Mouse (Mus musculus) regulatory T cell (primary cell): ENCODE measurements at regions not wholly inside any gene's neighbourhood (a gene's known extent, or its start where the extent isn't known, plus 50 kb on each side); places are given as distances from the start of the nearest gene placed in this dataset.

ENCODE experiments used
- in situ Hi-C: fragments of 300-600 bp; cut with MboI, MseI; formaldehyde crosslinking; loops from one replicate; pipeline ENCODE4 v1.15.1; 2025; ENCODE audit warnings: high pct_unique_total_duplicates

- in situ Hi-C loops, result no loop called here
Observed at GRCm38 (mm10) chr15:56604266-56604665, 873.2 kb downstream of the Slc22a22 start.

DNA sequence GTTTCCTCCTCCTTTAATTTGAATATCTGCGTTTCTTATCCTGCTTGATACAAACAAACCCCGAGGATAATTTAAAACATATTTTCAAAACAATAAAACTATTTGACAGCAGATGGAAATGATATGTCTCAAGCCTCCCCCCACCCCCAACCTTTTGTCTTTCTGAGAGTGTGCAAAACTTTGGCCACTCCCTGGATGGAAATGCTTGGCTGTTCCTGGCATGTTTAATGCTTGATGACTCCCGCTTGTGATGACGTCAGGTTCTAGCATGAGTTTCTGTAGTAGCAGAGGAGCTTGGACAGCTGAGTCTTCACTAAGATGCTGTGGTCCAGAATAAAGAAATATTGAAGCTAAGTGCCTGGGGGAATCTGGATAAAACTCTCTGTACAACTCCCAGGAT, 884.8 kb downstream of the Slc22a22 start:
- in situ Hi-C loops, result no loop called here

GRCm38 (mm10) chr15:56580745-56581515, 896.5 kb downstream of the Slc22a22 start:
- in situ Hi-C loops, result no loop called here

- in situ Hi-C loops, result no loop called here
Observed at GRCm38 (mm10) chr15:56563192-56563591, 914.2 kb downstream of the Slc22a22 start.

DNA sequence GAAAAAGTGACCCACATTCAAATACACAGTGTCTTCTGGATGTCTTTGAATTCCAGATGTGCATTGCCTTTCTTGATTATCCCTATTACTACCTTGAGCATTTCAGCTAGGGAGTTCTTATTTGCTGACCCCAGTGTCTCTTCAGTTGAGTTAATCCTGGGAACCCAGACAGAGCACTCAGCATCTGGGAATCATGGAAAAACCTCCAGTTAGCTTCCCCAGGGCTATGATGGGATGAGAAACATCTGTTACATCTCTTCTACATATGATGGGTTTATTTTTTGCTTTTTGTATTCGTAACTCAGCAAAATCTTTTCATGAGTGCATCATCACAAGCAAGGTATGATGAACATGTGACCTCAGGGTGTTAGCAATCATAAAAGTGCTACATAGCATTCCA, 914.6 kb downstream of the Slc22a22 start:
- in situ Hi-C loops, result no loop called here

- in situ Hi-C loops, result no loop called here
Observed at GRCm38 (mm10) chr15:56562143-56562542, 915.3 kb downstream of the Slc22a22 start.

- in situ Hi-C loops, result no loop called here
Observed at GRCm38 (mm10) chr15:56554386-56554785, 923.0 kb downstream of the Slc22a22 start.

- in situ Hi-C loops, result no loop called here
Observed at GRCm38 (mm10) chr15:56553851-56554250, 923.6 kb downstream of the Slc22a22 start.

- in situ Hi-C loops, result no loop called here
Observed at GRCm38 (mm10) chr15:56531529-56531928, 945.9 kb downstream of the Slc22a22 start.

GRCm38 (mm10) chr15:56518379-56518778, 959.0 kb downstream of the Slc22a22 start:
- in situ Hi-C loops, result no loop called here

GRCm38 (mm10) chr15:56516095-56516494, 961.3 kb downstream of the Slc22a22 start:
- in situ Hi-C loops, result no loop called here

DNA sequence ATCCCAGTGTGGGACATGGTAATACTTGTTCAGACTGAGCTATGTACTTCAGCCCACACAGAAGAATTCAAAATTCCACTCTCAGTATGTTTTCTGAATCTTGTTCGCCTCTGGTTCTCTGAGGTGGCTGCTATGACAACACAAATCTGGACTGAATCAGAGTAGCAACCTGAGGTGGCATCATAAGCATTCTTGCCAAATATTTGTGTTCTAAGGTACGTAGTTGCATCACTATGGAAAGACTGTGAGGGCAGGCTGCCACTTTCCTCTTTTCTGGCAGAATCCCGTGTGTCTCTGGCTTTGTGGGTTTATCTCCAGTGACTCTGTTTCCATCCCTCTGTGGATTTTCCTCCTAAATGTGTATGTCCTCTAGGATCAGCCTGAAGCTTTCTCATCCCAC, 978.7 kb downstream of the Slc22a22 start:
- in situ Hi-C loops, result no loop called here

GRCm38 (mm10) chr15:56497757-56498156, 979.7 kb downstream of the Slc22a22 start:
- in situ Hi-C loops, result no loop called here

DNA sequence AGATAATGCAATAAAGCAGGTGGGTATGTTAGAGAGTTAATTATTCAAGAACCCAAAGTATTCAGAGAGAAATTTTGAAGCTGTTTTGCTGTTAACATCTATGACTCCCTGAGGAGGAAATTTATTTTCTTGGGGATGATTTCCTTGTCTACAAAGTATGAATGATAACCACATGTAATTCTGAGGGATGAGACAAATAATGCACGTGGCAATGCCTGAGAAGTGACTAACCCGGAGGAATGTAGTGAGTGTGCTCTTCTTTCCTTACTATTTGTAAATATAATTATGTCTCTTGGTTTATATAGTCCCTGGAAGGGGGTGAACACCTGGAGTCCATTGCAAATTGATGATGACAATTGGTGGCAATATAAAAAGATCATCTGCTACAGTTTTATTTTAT, 981.1 kb downstream of the Slc22a22 start:
- in situ Hi-C loops, result no loop called here

- in situ Hi-C loops, result no loop called here
Observed at GRCm38 (mm10) chr15:56485931-56486330, 991.5 kb downstream of the Slc22a22 start.

DNA sequence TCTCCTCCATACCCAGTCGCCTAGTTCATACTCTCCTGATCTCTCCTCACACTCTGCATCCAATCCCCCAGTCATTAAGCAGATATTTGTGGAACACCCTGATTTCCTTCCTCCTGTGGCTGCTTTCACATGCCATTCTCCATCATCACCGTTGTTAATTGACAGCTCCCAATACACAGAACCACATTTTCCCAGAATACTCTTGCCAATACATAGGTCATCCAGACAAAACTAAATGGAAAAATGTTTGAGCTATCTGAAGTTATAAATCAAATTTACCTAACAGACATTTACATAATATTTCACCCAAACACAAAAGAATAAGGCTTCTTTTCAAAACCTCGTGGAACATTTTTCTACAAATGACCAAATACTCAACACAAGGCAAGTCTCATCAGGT, 992.7 kb downstream of the Slc22a22 start:
- in situ Hi-C loops, result no loop called here

GRCm38 (mm10) chr15:56479682-56480081, 997.7 kb downstream of the Slc22a22 start:
- in situ Hi-C loops, result no loop called here

DNA sequence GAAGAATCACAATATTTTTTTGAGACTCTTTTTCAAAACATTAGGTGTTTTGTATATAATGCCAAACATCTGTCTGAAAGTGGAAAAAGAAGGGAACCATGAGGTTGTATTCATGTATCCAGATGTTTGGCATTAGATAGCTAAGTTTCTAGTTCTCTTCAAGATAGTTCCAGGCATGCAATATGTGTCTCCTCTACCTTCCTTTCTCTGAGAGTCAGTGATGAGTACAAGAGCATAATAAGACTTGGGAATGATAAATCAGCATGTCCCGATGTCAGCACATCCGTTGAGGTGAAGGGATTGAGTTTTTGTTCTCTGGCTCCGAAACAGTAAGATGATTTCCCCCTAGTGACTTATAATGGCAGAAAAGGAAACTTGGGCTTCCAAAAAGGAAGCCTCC, 998.4 kb downstream of the Slc22a22 start:
- in situ Hi-C loops, result no loop called here

GRCm38 (mm10) chr15:56473679-56474078, 1003.7 kb downstream of the Slc22a22 start:
- in situ Hi-C loops, result no loop called here

GRCm38 (mm10) chr15:56451881-56452280, 1025.5 kb downstream of the Slc22a22 start:
- in situ Hi-C loops, result no loop called here

GRCm38 (mm10) chr15:56448015-56448645, 1029.3 kb downstream of the Slc22a22 start:
- in situ Hi-C loops, result no loop called here

- in situ Hi-C loops, result no loop called here
Observed at GRCm38 (mm10) chr15:56440171-56440570, 1037.3 kb downstream of the Slc22a22 start.

GRCm38 (mm10) chr15:56438370-56438769, 1039.1 kb downstream of the Slc22a22 start:
- in situ Hi-C loops, result no loop called here
